Mouse (Mus musculus) myocyte (in vitro differentiated cells): ENCODE data around the gene Rtl5.

ENCODE experiments used
- CEBPB ChIP-seq: IDR thresholded peaks from 2 replicates; pipeline ENCODE4 v1.6.1; 2011; ENCODE audit warnings: mild to moderate bottlenecking, moderate library complexity; ENCODE audit not compliant: poor library complexity, insufficient read depth, severe bottlenecking
- E2F4 ChIP-seq: IDR thresholded peaks from one replicate; pipeline ENCODE4 v1.6.1; 2011; ENCODE audit warnings: mild to moderate bottlenecking, control low read depth, moderate library complexity; ENCODE audit not compliant: insufficient read depth
- MAX ChIP-seq: IDR thresholded peaks from one replicate; pipeline ENCODE4 v1.6.1; 2011; ENCODE audit warnings: low read depth, mild to moderate bottlenecking, control low read depth
- MYOD1 ChIP-seq, 3 experiments: IDR thresholded peaks; one replicate each; pipeline ENCODE4 v1.6.1; 2011; ENCODE audit warnings: control low read depth in 2 of 3, low read depth in 2 of 3, mild to moderate bottlenecking in 2 of 3, moderate library complexity in 1 of 3; ENCODE audit not compliant: insufficient read length in 2 of 3, control insufficient read depth in 1 of 3
- POLR2A ChIP-seq: IDR thresholded peaks from one replicate; pipeline ENCODE4 v1.6.1; 2011; ENCODE audit warnings: low read depth, mild to moderate bottlenecking, control low read depth, moderate library complexity; ENCODE audit not compliant: insufficient read length
- POLR2AphosphoS2 ChIP-seq: IDR thresholded peaks from one replicate; pipeline ENCODE4 v1.6.1; 2011; ENCODE audit warnings: low read depth, control low read depth; ENCODE audit not compliant: insufficient read length
- REST ChIP-seq: IDR thresholded peaks from one replicate; pipeline ENCODE4 v1.6.1; 2011; ENCODE audit warnings: mild to moderate bottlenecking, control low read depth, moderate library complexity; ENCODE audit not compliant: insufficient read depth, insufficient read length
- SRF ChIP-seq: IDR thresholded peaks from one replicate; pipeline ENCODE4 v1.6.1; 2011; ENCODE audit warnings: low read depth; ENCODE audit not compliant: control insufficient read depth, insufficient read length
- TCF12 ChIP-seq: IDR thresholded peaks from one replicate; pipeline ENCODE4 v1.6.1; 2011; ENCODE audit warnings: mild to moderate bottlenecking, control low read depth; ENCODE audit not compliant: poor library complexity, insufficient read depth, severe bottlenecking
- USF1 ChIP-seq: IDR thresholded peaks from one replicate; pipeline ENCODE4 v1.6.1; 2011; ENCODE audit warnings: low read depth, mild to moderate bottlenecking, control low read depth, moderate library complexity

GRCm38 (mm10) chrX:102037506-102037905, 33.6 kb downstream of the Rtl5 start:
- TF ChIP-seq MAX (no peak), POLR2A (no peak), REST (no peak), USF1 (no peak), POLR2AphosphoS2 (no peak), TCF12 (no peak), E2F4 (no peak), CEBPB (no peak), MYOD1 (IDR thresholded peaks at IDR 0.05; ENCODE audit: control insufficient read depth in 1 of 3, insufficient read length in 2 of 3, low read depth in 2 of 3) (no peak), SRF (no peak)
